In the genomic region with DNA sequence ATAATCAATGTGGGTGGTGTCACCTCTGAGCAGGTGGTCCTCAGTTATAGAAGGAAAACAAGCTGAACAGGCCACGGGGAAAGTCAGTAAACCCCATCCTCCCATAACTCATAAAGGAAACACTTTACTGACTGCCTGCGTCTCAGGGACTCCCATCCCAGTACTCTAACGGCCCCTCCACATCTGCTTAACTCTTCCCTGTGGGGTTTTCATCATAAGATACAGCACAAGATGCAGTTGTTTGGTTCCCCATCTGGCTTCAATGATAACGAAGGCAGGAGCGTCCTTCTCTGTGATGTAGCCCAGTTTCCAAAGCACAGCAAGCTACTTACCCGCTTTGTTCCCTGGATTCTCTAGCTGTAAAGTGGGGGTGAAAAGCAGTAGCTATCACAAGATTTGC, we compare ENCODE assay signal across 8 mouse cellular contexts. TPM values are rescaled to one million over a fixed set of nuclear protein-coding genes. Genes with fewer than 3 reads are reported as not detected.
DNase-seq lines count a peak whose midpoint lies in the region; ATAC-seq and TF ChIP-seq lines count a peak whose summit lies in the region.

No protein-coding gene starts in this region.

- no peaks in the 10 kb centered on the region for H3K9me3 ChIP-seq in kidney, embryonic 16.5 days (ENCODE audit: low read length)
- no peaks in the 10 kb centered on the region for H3K9me3 ChIP-seq in limb, embryonic 15.5 days

- H3K9ac ChIP-seq in kidney, embryonic 16.5 days (replicated peaks; ENCODE audit: low read length): peak overlapping the region; percentile 74
- H3K9ac ChIP-seq in limb, embryonic 15.5 days: no peak overlapping the region

- ATAC-seq in kidney, embryonic 16.5 days (ENCODE audit: low FRiP score, low TSS enrichment): no peak
- peak; percentile 49 for ATAC-seq in erythroid progenitor cell, adult 5-6 weeks (replicated peaks; ENCODE audit: low FRiP score, poor library complexity, severe bottlenecking)
- no peak for ATAC-seq in limb, embryonic 15.5 days (ENCODE audit: insufficient number of reproducible peaks, low FRiP score, low TSS enrichment, low read depth)

- no peak for DNase-seq in kidney, postnatal 25 days
- no peak for DNase-seq in left cerebral cortex, adult 9 months (ENCODE audit: low spot score in 2 of 2)
- DNase-seq in cerebellum, adult 18-20 months: no peak
- no peak for DNase-seq in layer of hippocampus, postnatal 36 days

- 51% methylated on average over 6 of the region's 6 CpGs for WGBS in kidney, embryonic 16.5 days
- 27% methylated on average over 6 of the region's 6 CpGs for WGBS in limb, embryonic 15.5 days
- WGBS in olfactory bulb, adult 2 months: 45% methylated on average over 6 of the region's 6 CpGs

- no peak for TF ChIP-seq POLR2A in olfactory bulb, adult 2 months (IDR thresholded peaks at IDR 0.05; ENCODE audit: insufficient read depth, low read depth, low read length)

- no peaks in the 10 kb centered on the region for H3K36me3 ChIP-seq in kidney, embryonic 16.5 days (ENCODE audit: insufficient read depth, low read length)
- H3K36me3 ChIP-seq in limb, embryonic 15.5 days: no peaks in the 10 kb centered on the region

- peak overlapping the region; percentile 59 for H3K4me2 ChIP-seq in kidney, embryonic 16.5 days (replicated peaks; ENCODE audit: low read depth, low read length)
- peak overlapping the region; percentile 60 for H3K4me2 ChIP-seq in limb, embryonic 15.5 days

- H3K4me1 ChIP-seq in kidney, embryonic 16.5 days (ENCODE audit: insufficient read depth, low read length): peaks cover 18% of the 10 kb centered on the region; the same call in 1 of the 2 replicates
- H3K4me1 ChIP-seq in limb, embryonic 15.5 days: peaks cover 22% of the 10 kb centered on the region
- H3K4me1 ChIP-seq in olfactory bulb, adult 2 months (ENCODE audit: control insufficient read depth, insufficient read depth, low read length): peaks cover 13% of the 10 kb centered on the region

- no peak for TF ChIP-seq CTCF in olfactory bulb, adult 2 months (IDR thresholded peaks at IDR 0.05; ENCODE audit: insufficient read depth, low read depth, low read length)

- peak overlapping the region; percentile 45 for H3K4me3 ChIP-seq in kidney, embryonic 16.5 days (ENCODE audit: low read length)
- peak overlapping the region; percentile 45 for H3K4me3 ChIP-seq in limb, embryonic 15.5 days
- peak overlapping the region; percentile 51; the same call in 1 of the 2 replicates for H3K4me3 ChIP-seq in olfactory bulb, adult 2 months (ENCODE audit: insufficient read depth, low read depth, low read length)

- H3K27ac ChIP-seq in kidney, embryonic 16.5 days (ENCODE audit: low read length): no peak overlapping the region
- no peak overlapping the region for H3K27ac ChIP-seq in limb, embryonic 15.5 days
- 0 out of 2 replicates have a peak overlapping the region, but pooled peaks have one; percentile 67 for H3K27ac ChIP-seq in olfactory bulb, adult 2 months (ENCODE audit: insufficient read depth, low read depth, low read length)

- no peaks in the 10 kb centered on the region for H3K27me3 ChIP-seq in kidney, embryonic 16.5 days (ENCODE audit: insufficient read depth, low read length)
- no peaks in the 10 kb centered on the region for H3K27me3 ChIP-seq in limb, embryonic 15.5 days

RNA-seq across cellular contexts. Expression of a gene that starts 0.8 kb away (rescaled TPM):
- 10.7 and 12.4 TPM in 2 replicates for polyA plus RNA-seq in kidney, embryonic 16.5 days (2015; fragmentation: Nextera tagmentation; extraction: Ambion mirVana)
- total RNA-seq in erythroid progenitor cell, adult 5-6 weeks (2015; ENCODE audit: low replicate concordance): 96.2 and 117 TPM in 2 replicates
- 128 and 171 TPM in 2 replicates for total RNA-seq in erythroid progenitor cell, adult 5-6 weeks (2017; ENCODE audit: low replicate concordance)
- 10.2 and 10.6 TPM in 2 replicates for polyA plus RNA-seq in limb, embryonic 15.5 days (2015; fragmentation: Nextera tagmentation; extraction: Ambion mirVana)
- polyA plus RNA-seq in olfactory bulb, adult 2 months (2012; ENCODE audit: insufficient read depth, insufficient read length, low replicate concordance, missing spikeins): not detected in 2 replicates
- total RNA-seq in layer of hippocampus, postnatal 36 days (2021): 1 to 10 TPM; 5.9 to 6.8 TPM

RNA-seq across cellular contexts. Expression of a gene that starts 9.9 kb away (rescaled TPM):
- 4.5 and 5.0 TPM in 2 replicates for polyA plus RNA-seq in kidney, embryonic 16.5 days (2015; fragmentation: Nextera tagmentation; extraction: Ambion mirVana)
- not detected in 2 replicates for total RNA-seq in erythroid progenitor cell, adult 5-6 weeks (2015; ENCODE audit: low replicate concordance)
- total RNA-seq in erythroid progenitor cell, adult 5-6 weeks (2017; ENCODE audit: low replicate concordance): not detected in 2 replicates
- polyA plus RNA-seq in limb, embryonic 15.5 days (2015; fragmentation: Nextera tagmentation; extraction: Ambion mirVana): 12.7 and 17.9 TPM in 2 replicates
- polyA plus RNA-seq in olfactory bulb, adult 2 months (2012; ENCODE audit: insufficient read depth, insufficient read length, low replicate concordance, missing spikeins): not detected in 2 replicates
- 1 to 10 TPM; 6.4 to 7.0 TPM for total RNA-seq in layer of hippocampus, postnatal 36 days (2021)
